Mouse (Mus musculus) limb, embryonic 13.5 days (tissue): ENCODE measurements around the gene Ttc38. TPM values are rescaled to one million over a fixed set of nuclear protein-coding genes. Genes with fewer than 3 reads are reported as not detected.
"Not testable (repeated sequence)": the region's sequence is repeated elsewhere in the genome, so short reads cannot be mapped to it uniquely, and the experiment has no call there.

Experiments
- ATAC-seq: fragments of 200-750 bp; cut with Nextera tagmentation; 2 replicates; pipeline ENCODE4 v1.8.0; 2017; ENCODE audit warnings: low read depth, moderate number of reproducible peaks, moderate TSS enrichment; ENCODE audit not compliant: low FRiP score
- H3K27ac ChIP-seq: fragments of 300-500 bp; sonication (generic); 2 replicates; pipeline ENCODE4 v1.5.1; 2015; ENCODE audit warnings: inconsistent platforms, mild to moderate bottlenecking, moderate library complexity
- H3K27me3 ChIP-seq: fragments of 300-500 bp; sonication (generic); 2 replicates; pipeline ENCODE4 v1.6.1; 2015; ENCODE audit warnings: mild to moderate bottlenecking, inconsistent platforms
- H3K36me3 ChIP-seq: fragments of 300-500 bp; sonication (generic); 2 replicates; pipeline ENCODE4 v1.6.1; 2015; ENCODE audit warnings: inconsistent platforms, mild to moderate bottlenecking, moderate library complexity
- H3K4me1 ChIP-seq: fragments of 300-500 bp; sonication (generic); 2 replicates; pipeline ENCODE4 v1.6.1; 2015; ENCODE audit warnings: inconsistent platforms
- H3K4me2 ChIP-seq: fragments of 300-500 bp; sonication (generic); replicated peaks from 2 replicates; pipeline ENCODE4 v1.6.1; 2015; ENCODE audit warnings: inconsistent platforms, mild to moderate bottlenecking, moderate library complexity
- H3K4me3 ChIP-seq: fragments of 300-500 bp; sonication (generic); 2 replicates; pipeline ENCODE4 v1.5.1; 2015; ENCODE audit warnings: moderate library complexity, mild to moderate bottlenecking, inconsistent platforms
- H3K9ac ChIP-seq: fragments of 300-500 bp; sonication (generic); 2 replicates; pipeline ENCODE4 v1.6.1; 2015; ENCODE audit warnings: mild to moderate bottlenecking, inconsistent platforms
- H3K9me3 ChIP-seq: fragments of 300-500 bp; sonication (generic); 2 replicates; pipeline ENCODE4 v1.6.1; 2016; ENCODE audit warnings: inconsistent platforms
- WGBS: fragments of 180-500 bp; shearing (Covaris S2); methylation state at CpG from one replicate; pipeline ENCODE4 v1.1.7; 2015; 5-methylcytosine and 5-hydroxymethylcytosine counted together
- polyA plus RNA-seq: library from polyadenylated mRNA; unstranded; fragments of >200 nt; fragmentation: Nextera tagmentation; extraction: Ambion mirVana; gene quantifications from 2 replicates; pipeline ENCODE4 v1.2.1, GENCODE M21; 2015

Ttc38 gene
- polyA plus RNA-seq, 1 experiment from 2014 or later: 7.1 TPM

DNA sequence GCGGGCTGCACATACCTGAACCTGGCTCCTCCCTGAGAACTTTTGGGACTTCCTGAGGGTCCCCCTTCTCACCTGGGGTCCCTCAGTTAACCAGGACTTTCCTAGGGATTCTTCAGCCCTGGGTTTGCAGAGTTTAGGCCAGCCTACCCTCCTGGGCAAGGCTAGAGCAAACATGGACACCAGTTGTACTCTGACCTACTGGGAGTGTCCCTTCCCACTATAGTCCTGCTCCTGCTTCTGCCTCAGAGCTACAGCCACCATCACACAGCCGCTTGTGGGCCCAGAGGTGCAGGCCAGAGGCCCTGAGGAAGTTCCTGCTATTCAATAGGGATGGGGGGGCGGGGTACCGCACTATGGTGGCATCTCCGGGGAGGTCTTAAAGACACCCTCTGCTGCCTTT is 2.6 kb upstream of the Ttc38 start:
- H3K4me1 ChIP-seq: peaks cover 15% of the 10 kb centered on the region
- H3K27ac ChIP-seq: no peak overlapping the region
- ATAC-seq: no peak
- no peak overlapping the region; the same call in 1 of the 2 replicates for H3K9ac ChIP-seq
- no peaks in the 10 kb centered on the region for H3K9me3 ChIP-seq
- 71% methylated on average over 5 of the region's 5 CpGs for WGBS
- H3K4me2 ChIP-seq: no peak overlapping the region
- no peaks in the 10 kb centered on the region for H3K27me3 ChIP-seq
- H3K4me3 ChIP-seq: no peak overlapping the region
- H3K36me3 ChIP-seq: no peaks in the 10 kb centered on the region

DNA sequence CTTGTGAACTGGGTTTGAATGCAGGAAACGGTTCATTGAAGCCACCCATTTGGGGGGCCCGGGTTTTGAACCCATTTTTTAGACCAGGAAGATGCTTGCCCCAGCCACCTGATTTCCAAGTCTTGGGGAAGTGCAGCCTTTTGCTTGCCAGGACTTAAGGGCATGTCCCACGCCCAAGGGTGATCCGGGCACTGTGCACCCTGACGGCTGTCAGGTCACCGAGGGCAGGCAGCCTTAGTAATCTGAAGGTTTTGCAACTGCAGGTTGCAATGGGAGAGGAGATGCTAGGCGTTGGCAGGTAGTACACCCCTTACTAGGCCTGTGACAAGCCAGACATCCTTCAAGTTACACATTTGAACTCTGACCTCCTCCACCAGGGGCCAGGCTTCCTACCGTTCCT is 493 bp downstream of the Ttc38 start:
- H3K27me3 ChIP-seq: no peaks in the 10 kb centered on the region
- no peaks in the 10 kb centered on the region for H3K9me3 ChIP-seq
- WGBS: 43% methylated on average over 8 of the region's 8 CpGs
- peak overlapping the region; percentile 62 for H3K4me3 ChIP-seq
- ATAC-seq: no peak
- H3K9ac ChIP-seq: peak overlapping the region; percentile 72
- peak overlapping the region; percentile 74 for H3K4me2 ChIP-seq
- H3K4me1 ChIP-seq: peaks cover 15% of the 10 kb centered on the region
- peaks cover 7% of the 10 kb centered on the region for H3K36me3 ChIP-seq
- H3K27ac ChIP-seq: no peak overlapping the region

DNA sequence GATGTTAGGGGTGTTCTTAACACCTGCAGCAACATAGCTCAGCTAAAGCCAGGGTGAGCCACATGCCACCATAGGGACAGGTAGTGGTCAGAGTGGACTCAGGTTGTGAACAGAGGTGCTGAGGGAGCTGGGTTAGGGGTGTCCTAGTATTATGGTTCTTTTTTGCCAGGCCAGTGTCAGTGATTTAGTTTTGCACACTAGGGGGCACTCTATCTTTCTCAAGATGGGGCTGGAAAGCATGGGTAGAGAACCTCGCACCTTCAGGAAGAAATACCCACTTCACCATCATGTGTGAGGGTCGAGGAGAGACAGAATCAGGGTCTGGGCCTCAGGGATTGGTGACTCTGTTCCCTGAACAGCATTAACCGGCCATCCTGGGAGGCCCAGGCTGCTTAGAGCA is 3.2 kb downstream of the Ttc38 start:
- WGBS: 54% methylated on average over 3 of the region's 3 CpGs
- Histone ChIP-seq H3K27me3 (no peaks in the 10 kb centered on the region), H3K27ac (no peak overlapping the region), H3K9ac (no peak overlapping the region), H3K9me3 (no peaks in the 10 kb centered on the region), H3K4me2 (no peak overlapping the region), H3K36me3 (peaks cover 7% of the 10 kb centered on the region), H3K4me1 (peaks cover 15% of the 10 kb centered on the region), H3K4me3 (no peak overlapping the region)
- ATAC-seq: no peak

DNA sequence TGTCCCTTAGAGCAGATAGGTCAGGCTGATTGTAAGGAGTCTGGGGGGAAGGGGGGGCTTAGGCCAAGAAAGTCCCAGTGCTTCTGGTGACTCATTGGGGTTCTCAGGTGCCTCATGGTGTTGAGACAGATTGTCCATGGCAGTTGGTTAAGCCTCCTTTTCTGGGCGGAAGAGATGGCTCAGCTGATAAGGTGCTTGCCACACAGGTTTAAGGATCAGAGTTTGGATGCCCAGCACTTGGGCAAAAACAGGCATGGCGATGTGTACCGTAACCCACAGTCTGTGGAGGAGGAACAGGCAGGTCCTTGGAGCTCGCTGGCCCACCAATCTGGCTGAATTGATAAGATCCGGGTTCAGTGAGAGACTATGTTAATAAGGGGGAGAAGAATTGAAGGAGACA is 4.8 kb downstream of the Ttc38 start:
- H3K36me3 ChIP-seq: peaks cover 7% of the 10 kb centered on the region
- H3K9ac ChIP-seq: no peak overlapping the region
- no peak overlapping the region for H3K4me3 ChIP-seq
- ATAC-seq: no peak
- H3K9me3 ChIP-seq: no peaks in the 10 kb centered on the region
- H3K27me3 ChIP-seq: no peaks in the 10 kb centered on the region
- no peak overlapping the region for H3K4me2 ChIP-seq
- WGBS: 92% methylated on average over 5 of the region's 5 CpGs
- peaks cover 9% of the 10 kb centered on the region for H3K4me1 ChIP-seq
- no peak overlapping the region for H3K27ac ChIP-seq

DNA sequence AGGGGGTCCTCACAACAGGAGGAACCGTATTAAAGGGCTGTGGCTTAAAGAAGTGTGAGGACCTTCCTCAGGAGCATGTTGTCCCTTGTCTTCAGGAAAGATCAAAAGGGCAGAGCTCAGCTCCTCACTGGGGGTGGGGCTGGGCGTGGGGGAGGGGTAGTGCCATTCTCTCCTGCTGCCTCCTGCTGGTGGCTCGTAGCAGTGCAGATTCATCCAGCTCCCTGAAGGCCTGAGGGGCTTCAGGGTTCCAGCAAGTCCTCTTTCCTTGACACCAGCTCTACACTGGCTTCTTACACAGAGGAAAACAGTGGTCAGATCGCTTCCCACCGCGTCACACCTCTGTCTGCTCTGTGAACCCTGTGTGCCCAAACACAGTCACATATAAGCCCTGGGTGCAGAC is 8.9 kb downstream of the Ttc38 start:
- no peaks in the 10 kb centered on the region for H3K27me3 ChIP-seq
- peaks cover 5% of the 10 kb centered on the region for H3K36me3 ChIP-seq
- no peak overlapping the region for H3K27ac ChIP-seq
- H3K9me3 ChIP-seq: no peaks in the 10 kb centered on the region
- 31% methylated on average over 6 of the region's 6 CpGs for WGBS
- H3K4me1 ChIP-seq: no peaks in the 10 kb centered on the region
- H3K4me3 ChIP-seq: no peak overlapping the region
- H3K4me2 ChIP-seq: no peak overlapping the region
- no peak for ATAC-seq
- no peak overlapping the region for H3K9ac ChIP-seq

DNA sequence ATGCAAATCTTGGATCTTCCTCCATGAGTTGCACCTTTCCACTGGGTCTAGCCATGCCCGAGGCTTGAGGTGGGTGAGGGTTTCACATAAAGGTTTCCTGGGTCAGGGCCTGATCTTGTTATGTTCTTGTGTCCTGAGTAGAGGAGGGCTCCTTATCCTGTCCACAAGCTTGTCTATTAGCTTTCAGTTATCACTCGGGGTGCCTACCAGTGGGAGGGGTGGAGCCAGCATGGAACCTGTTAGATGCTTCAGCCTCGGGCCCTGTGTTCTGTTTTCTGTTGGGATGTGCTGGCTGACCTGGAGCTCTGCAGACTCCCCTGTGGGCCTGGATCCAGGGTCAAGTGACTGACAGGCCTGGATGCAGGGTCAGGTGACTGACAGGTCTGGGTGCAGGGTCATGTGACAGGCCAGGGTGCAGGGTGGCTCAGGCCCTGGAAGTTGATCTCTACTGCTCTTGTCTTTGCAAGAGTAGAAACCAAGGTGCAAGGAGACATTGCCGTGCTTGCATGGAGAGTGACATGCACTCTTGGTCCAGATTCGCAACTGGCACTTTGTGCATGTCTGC is 9.8 kb downstream of the Ttc38 start:
- H3K4me3 ChIP-seq: no peak overlapping the region
- no peak overlapping the region for H3K4me2 ChIP-seq
- 69% methylated on average over 5 of the region's 5 CpGs for WGBS
- H3K9me3 ChIP-seq: no peaks in the 10 kb centered on the region
- H3K9ac ChIP-seq: no peak overlapping the region
- H3K4me1 ChIP-seq: no peaks in the 10 kb centered on the region
- H3K27me3 ChIP-seq: no peaks in the 10 kb centered on the region
- no peak overlapping the region for H3K27ac ChIP-seq
- ATAC-seq: no peak
- no peaks in the 10 kb centered on the region; the same call in none of the 2 replicates for H3K36me3 ChIP-seq

DNA sequence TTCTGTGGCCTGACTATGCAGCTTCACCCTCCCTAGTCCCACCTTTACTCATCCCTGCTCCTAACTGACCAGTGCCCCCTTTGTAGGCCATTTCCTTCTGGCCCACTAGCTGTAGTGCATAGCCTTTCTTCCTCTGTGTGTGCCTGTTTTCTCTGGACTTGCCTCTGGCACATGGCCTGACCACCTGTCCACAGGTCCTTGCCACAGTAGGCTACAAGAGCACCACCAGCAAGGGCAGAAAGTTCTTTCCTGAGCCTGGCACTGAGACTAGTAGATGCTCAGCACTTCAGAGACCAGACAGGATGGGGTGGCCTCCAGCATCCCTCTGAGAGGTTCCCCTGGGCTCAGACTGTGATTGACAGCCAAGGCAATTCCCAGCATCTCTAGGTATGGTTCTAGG is 13.0 kb downstream of the Ttc38 start:
- no peaks in the 10 kb centered on the region for H3K9me3 ChIP-seq
- H3K4me2 ChIP-seq: no peak overlapping the region
- no peaks in the 10 kb centered on the region for H3K27me3 ChIP-seq
- no peak overlapping the region for H3K4me3 ChIP-seq
- no peak overlapping the region for H3K9ac ChIP-seq
- H3K36me3 ChIP-seq: no peaks in the 10 kb centered on the region; the same call in none of the 2 replicates
- no peaks in the 10 kb centered on the region for H3K4me1 ChIP-seq
- no peak overlapping the region for H3K27ac ChIP-seq
- no peak for ATAC-seq

DNA sequence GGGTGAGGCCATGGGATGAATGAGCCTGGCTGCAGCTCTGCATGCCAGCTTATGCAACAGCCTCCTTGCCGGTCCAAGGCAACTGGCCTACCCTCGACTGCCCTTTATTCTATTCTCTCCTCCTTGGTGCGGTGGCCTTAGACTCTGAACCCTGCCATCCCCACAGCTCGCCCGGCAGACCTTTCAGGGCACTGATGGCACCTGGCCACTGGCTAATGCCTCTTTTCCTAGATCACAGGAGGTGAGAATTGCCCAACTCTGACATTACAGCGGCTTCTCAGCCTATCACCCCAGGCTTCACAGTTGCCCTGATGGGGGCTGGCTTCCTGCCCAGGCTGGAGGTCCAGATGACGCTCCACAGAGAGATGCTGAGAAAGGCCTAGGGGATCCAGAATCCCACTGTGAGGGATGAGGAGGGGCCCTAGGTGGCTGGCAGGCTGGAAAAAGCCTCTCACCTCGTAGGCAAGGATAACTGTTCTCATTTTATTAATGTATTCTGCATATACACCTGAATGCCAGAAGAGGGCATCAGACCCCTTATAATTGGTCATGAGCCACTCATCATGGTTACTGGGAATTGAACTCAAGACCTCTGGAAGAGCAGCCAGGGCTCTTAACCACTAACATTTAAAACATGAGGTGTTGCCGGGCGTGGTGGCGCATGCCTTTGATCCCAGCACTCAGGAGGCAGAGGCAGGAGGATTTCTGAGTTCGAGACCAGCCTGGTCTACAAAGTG is 19.7 kb downstream of the Ttc38 start:
- peaks cover 1% of the 10 kb centered on the region; the same call in 1 of the 2 replicates for H3K36me3 ChIP-seq
- 79% methylated on average over 12 of the region's 12 CpGs for WGBS

DNA sequence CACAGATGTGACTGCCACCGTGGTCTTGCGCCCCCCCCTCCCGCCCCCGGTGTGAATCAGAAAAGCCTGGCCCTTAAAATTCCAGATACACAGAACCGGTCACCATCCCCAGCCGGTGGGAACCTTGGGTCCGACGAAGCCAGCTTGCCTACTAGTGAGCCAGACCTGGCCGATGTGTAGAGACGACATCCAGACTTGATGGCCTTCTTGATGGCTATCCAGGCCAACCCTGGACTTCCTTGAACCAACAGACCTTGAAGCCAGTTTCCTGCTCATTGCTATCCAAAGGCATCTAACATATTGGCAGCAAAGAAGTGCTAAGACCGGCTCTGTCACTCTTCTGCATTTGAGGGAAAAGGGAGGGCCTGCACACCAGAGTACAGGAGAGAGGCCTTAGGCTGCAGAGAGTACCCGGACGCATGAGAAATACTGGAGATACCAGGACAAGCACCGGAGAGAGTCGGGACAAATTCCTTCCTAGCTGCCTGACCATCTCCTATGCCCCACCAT is 26.9 kb downstream of the Ttc38 start:
- Histone ChIP-seq H3K36me3 (peaks cover 31% of the 10 kb centered on the region), H3K4me2 (peak overlapping the region; percentile 89), H3K4me1 (peaks cover 21% of the 10 kb centered on the region), H3K27me3 (no peaks in the 10 kb centered on the region), H3K9me3 (no peaks in the 10 kb centered on the region), H3K9ac (peak overlapping the region; percentile 83), H3K4me3 (peak overlapping the region; percentile 83), H3K27ac (peak overlapping the region; percentile 72; the same call in 1 of the 2 replicates)
- 9% methylated on average over 15 of the region's 15 CpGs for WGBS
- ATAC-seq: peak; percentile 33; the same call in 1 of the 2 replicates

More for the DNA sequence above, 19.7 kb downstream of the Ttc38 start:
- Histone ChIP-seq H3K27ac (no peak overlapping the region), H3K9ac (no peak overlapping the region), H3K4me3 (no peak overlapping the region), H3K4me1 (no peaks in the 10 kb centered on the region), H3K9me3 (no peaks in the 10 kb centered on the region), H3K27me3 (no peaks in the 10 kb centered on the region), H3K4me2 (no peak overlapping the region)
- no peak for ATAC-seq

DNA sequence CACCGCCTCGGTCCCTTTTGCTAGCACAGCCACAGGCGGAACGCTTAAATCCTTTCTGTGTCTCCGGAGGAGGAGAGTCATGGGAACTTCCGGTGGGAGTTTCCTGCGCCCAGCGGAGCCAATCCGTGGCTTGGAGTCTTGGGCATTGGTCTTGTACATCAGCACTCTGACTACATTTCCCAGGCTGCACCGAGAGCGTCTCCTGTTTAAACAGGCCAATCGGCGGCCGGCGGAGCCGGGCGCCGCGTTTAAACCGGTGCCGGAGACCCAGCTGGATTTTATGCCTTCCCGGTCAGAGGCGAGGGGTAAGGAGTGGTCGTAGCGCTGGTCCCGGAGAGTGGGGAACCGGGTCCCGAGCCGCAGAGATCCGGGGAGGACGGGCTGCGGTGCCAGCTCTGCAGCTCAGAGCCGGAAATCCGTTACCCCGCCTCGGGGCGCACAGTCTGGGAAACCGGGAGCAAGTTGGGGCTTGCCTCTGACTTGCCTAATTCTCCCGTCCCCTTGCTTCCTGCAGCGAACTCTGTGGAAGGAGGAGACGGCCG is 27.5 kb downstream of the Ttc38 start, which contains the start of gene Gtse1:
TSS of gene Gtse1 (plus strand) at position 256 of the 542 bp plus-strand sequence.
- Histone ChIP-seq H3K27ac (peak within 1 kb of the TSS; percentile 72; the same call in 1 of the 2 replicates), H3K4me2 (peak within 1 kb of the TSS; percentile 89), H3K9me3 (no peaks in the 10 kb centered on the region), H3K27me3 (no peaks in the 10 kb centered on the region), H3K9ac (peak within 1 kb of the TSS; percentile 83), H3K4me3 (peak within 1 kb of the TSS; percentile 83), H3K36me3 (peaks cover 36% of the 10 kb centered on the region), H3K4me1 (peaks cover 21% of the 10 kb centered on the region)
- WGBS: under 1% methylated on average over 42 of the region's 42 CpGs
- peak; percentile 98 for ATAC-seq

DNA sequence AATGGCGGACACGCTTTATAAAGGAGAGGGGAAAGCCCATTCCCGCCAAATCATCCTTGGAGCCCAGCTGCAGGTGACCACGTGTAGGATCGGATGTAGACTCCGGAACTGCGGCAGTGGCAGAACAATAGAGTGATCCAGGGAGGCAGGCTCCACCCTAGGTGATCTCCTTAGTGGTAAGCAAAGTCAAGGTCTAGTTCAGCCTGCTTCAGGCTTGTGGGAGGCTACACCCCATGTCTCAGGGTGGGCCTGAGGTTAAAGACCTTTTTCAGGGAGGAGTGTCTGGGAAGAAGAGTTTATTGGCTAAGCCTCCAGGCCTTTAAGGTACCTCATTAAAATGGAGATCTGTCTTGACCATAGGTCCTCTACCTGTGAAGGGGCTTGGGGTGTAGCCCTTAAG is 33.8 kb downstream of the Ttc38 start:
- WGBS: 93% methylated on average over 7 of the region's 7 CpGs
- not testable (repeated sequence) for H3K4me3 ChIP-seq, H3K9me3 ChIP-seq, H3K9ac ChIP-seq, ATAC-seq, H3K27ac ChIP-seq, H3K4me1 ChIP-seq, H3K4me2 ChIP-seq, H3K27me3 ChIP-seq
- peaks cover 91% of the 10 kb centered on the region for H3K36me3 ChIP-seq

DNA sequence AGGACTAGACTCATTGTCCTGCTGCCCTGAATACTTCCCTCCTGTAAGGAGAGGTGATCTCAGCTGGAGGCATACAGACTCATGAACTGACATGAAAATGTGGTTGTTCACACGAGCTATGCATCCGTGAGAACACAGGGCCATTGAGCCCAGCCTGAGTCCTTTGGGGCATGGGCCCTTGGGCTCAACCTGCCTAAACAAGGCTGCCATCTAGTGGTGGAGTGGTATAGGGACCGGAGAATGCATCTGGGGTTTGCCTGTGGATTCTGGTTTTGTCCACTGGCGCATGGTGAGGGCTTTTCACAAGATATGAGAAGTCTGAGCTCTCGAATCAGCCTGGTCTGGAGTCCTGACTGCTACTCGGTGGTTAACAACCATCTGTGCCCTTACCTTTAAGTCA is 35.6 kb downstream of the Ttc38 start:
- no peak overlapping the region for H3K9ac ChIP-seq

More for the DNA sequence above, 35.6 kb downstream of the Ttc38 start:
- H3K9me3 ChIP-seq: no peaks in the 10 kb centered on the region
- WGBS: 55% methylated on average over 6 of the region's 6 CpGs
- no peaks in the 10 kb centered on the region for H3K4me1 ChIP-seq
- no peak overlapping the region for H3K4me2 ChIP-seq
- H3K36me3 ChIP-seq: peaks cover 95% of the 10 kb centered on the region
- H3K4me3 ChIP-seq: no peak overlapping the region
- H3K27ac ChIP-seq: no peak overlapping the region
- H3K27me3 ChIP-seq: no peaks in the 10 kb centered on the region
- no peak for ATAC-seq
